In the genomic region with DNA sequence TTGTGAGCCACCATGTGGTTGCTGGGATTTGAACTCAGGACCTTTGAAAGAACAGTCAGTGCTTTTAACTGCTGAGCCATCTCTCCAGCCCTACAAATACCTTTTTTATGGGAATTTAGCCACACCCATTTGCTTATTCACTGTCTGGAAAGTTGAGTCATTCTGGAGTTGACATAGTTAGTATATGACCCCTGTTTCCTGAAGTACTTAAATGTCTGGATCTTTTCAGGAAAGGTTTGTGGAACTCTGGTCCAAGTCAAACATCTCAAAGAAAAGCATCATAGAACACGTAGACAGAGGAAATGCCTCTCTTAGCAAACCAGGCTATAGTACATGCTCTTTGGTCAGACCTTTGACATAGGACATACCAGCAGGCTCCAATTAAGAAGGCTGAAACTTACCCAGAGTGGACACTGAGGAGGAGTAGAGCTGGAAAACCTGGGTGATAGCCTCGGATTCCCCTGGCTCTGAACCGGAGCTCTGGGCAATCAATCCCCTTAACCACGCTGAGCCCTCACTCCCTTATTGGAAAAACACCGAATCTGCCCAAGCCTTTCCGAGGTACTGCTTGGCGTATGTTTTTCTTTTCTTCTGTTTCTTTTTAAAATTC, we compare ENCODE assay signal across 11 mouse cellular contexts. TPM values are rescaled to one million over a fixed set of nuclear protein-coding genes. Genes with fewer than 3 reads are reported as not detected.
A peak's percentile ranks its signal among the peaks of the same experiment; 100 is the strongest.
DNase-seq lines count a peak whose midpoint lies in the region; ATAC-seq and TF ChIP-seq lines count a peak whose summit lies in the region.
"Had no signal": no experiment of that assay in that cellular context is flagged by ENCODE, and none has a peak within 500 bp of the region (broad histone marks: within the 10 kb centered on the region; RNA-seq: fewer than 3 reads in every experiment).

No protein-coding gene starts in this region.

- TF ChIP-seq POLR2A in small intestine, adult 2 months (IDR thresholded peaks at IDR 0.05; ENCODE audit: low read depth, low read length), result no peak

- H3K9me3 ChIP-seq in intestine, postnatal 0 days (ENCODE audit: control insufficient read depth), result no peaks in the 10 kb centered on the region
- H3K9me3 ChIP-seq: G1E had no signal

- H3K27ac ChIP-seq in intestine, postnatal 0 days (ENCODE audit: low read depth, low read length), result peak overlapping the region; percentile 87
- peak overlapping the region; percentile 87 for H3K27ac ChIP-seq in small intestine, adult 2 months (ENCODE audit: insufficient read depth, low read depth, low read length)
- H3K27ac ChIP-seq: layer of hippocampus, adult 2 months had no signal

- H3K4me3 ChIP-seq in intestine, postnatal 0 days (ENCODE audit: low read depth, low read length), result no peak overlapping the region
- H3K4me3 ChIP-seq in small intestine, adult 2 months (ENCODE audit: low read depth, low read length), result peak overlapping the region; percentile 44
- H3K4me3 ChIP-seq: layer of hippocampus, adult 2 months had no signal

- peaks cover 16% of the 10 kb centered on the region for H3K36me3 ChIP-seq in intestine, postnatal 0 days (ENCODE audit: control insufficient read depth, insufficient read depth)
- peaks cover 9% of the 10 kb centered on the region for H3K36me3 ChIP-seq in small intestine, adult 2 months (ENCODE audit: control insufficient read depth, insufficient read depth, low read length)

- 0 out of 2 replicates have a peak, but pooled peaks have one; percentile 9 for TF ChIP-seq CTCF in intestine, postnatal 0 days (IDR thresholded peaks at IDR 0.05; ENCODE audit: low read depth)
- no peak for TF ChIP-seq CTCF in small intestine, adult 2 months (IDR thresholded peaks at IDR 0.05; ENCODE audit: extremely low read depth, insufficient read length, insufficient replicate concordance, low read depth, low read length)

- DNase-seq in kidney, adult 11 months, result peak; percentile 20
- DNase-seq in kidney, postnatal 25 days, result no peak
- DNase-seq in fibroblast of lung, adult 2 months (ENCODE audit: low read depth), result peak; percentile 72
- no peak for DNase-seq in frontal cortex, postnatal 14 days (ENCODE audit: low spot score in 2 of 2)
- no peak for DNase-seq in lung, postnatal 4 days
- DNase-seq in T-cell, adult 2 months (ENCODE audit: low spot score), result no peak

- no peaks in the 10 kb centered on the region for H3K4me1 ChIP-seq in intestine, postnatal 0 days (replicated peaks; ENCODE audit: control insufficient read depth, insufficient read depth, low read length)
- peaks cover 3% of the 10 kb centered on the region; the same call in 1 of the 2 replicates for H3K4me1 ChIP-seq in small intestine, adult 2 months (ENCODE audit: control insufficient read depth, insufficient read depth, insufficient read length, low read length)

- ATAC-seq in intestine, postnatal 0 days, result peak; percentile 38

- H3K27me3 ChIP-seq in intestine, postnatal 0 days (replicated peaks; ENCODE audit: control insufficient read depth, insufficient read depth, low read length), result no peaks in the 10 kb centered on the region
- H3K27me3 ChIP-seq in small intestine, adult 2 months (ENCODE audit: control insufficient read depth, insufficient read depth, low read length), result no peaks in the 10 kb centered on the region

- peak overlapping the region; percentile 31 for H3K4me2 ChIP-seq in intestine, postnatal 0 days (replicated peaks; ENCODE audit: low read depth)
- H3K4me2 ChIP-seq: liver, embryonic 11.5 days had no signal

- 70% methylated on average over 7 of the region's 7 CpGs for WGBS in intestine, postnatal 0 days
- WGBS in small intestine, adult 2 months, result 33% methylated on average over 7 of the region's 7 CpGs

- H3K9ac ChIP-seq in intestine, postnatal 0 days (ENCODE audit: low read depth, low read length), result no peak overlapping the region

RNA-seq across cellular contexts. Expression of gene Itgav, which starts 34.5 kb away (rescaled TPM):
- 86.6 and 95.0 TPM in 2 replicates for polyA plus RNA-seq in intestine, postnatal 0 days (2015; fragmentation: Nextera tagmentation; extraction: Ambion mirVana)
- polyA plus RNA-seq in small intestine, adult 2 months (2012; rRNA removed), result 36.1 and 43.9 TPM in 2 replicates

RNA-seq across cellular contexts. Expression of gene Fam171b, which starts 53.7 kb away (rescaled TPM):
- polyA plus RNA-seq in intestine, postnatal 0 days (2015; fragmentation: Nextera tagmentation; extraction: Ambion mirVana), result 3.6 and 4.2 TPM in 2 replicates
- polyA plus RNA-seq in small intestine, adult 2 months (2012; rRNA removed), result 0.14 and 0.39 TPM in 2 replicates
- polyA plus RNA-seq: G1E had no signal

Comparison
In these comparisons a context has a peak if more than half of its experiments do, and no peak if none do; other contexts are left out.
1. DNase-seq: peak in kidney, adult 11 months (single experiment) and fibroblast of lung, adult 2 months (single experiment); none in kidney, postnatal 25 days (0 of 2), frontal cortex, postnatal 14 days (0 of 2), lung, postnatal 4 days (0 of 2) and T-cell, adult 2 months (single experiment).